Mouse (Mus musculus) central nervous system, embryonic 14 days (tissue): ENCODE results near the gene Il4. TPM values are rescaled to one million over a fixed set of nuclear protein-coding genes. Genes with fewer than 3 reads are reported as not detected.

Source experiments
- polyA plus RNA-seq: library from polyadenylated mRNA; depleted of rRNA; stranded (reverse); fragments of >200 nt; gene quantifications from 2 replicates; pipeline ENCODE4 v1.2.3, GENCODE M21; 2012; rRNA removed

Gene Il4
- polyA plus RNA-seq, result not detected in 2 replicates

DNA sequence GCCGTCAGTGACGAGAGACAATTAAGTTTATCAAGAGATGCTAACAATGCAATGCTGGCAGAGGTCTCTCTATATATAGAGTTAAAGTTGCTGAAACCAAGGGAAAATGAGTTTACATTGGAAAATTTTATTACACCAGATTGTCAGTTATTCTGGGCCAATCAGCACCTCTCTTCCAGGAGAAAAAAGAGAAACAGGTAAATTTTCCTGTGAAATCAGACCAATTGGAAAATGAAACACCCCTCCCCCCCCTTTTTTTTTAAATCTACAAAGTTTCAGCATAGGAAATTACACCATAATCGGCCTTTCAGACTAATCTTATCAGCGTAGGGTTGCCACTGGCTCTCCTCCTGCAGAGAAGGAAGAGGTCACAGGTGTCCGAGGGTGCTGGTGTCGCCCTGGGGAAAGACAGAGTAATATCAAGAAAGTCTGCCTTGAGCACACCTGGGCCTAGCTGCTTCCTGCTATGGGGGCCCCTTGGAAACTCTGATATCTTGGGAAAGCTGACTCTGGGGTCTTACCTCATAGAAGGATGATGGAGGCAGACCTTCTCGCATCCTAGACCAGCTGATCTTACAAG, at the start of gene Il4:
Gene Il4, minus strand, starts transcription at position 51 of the 580 bp plus-strand sequence.

DNA sequence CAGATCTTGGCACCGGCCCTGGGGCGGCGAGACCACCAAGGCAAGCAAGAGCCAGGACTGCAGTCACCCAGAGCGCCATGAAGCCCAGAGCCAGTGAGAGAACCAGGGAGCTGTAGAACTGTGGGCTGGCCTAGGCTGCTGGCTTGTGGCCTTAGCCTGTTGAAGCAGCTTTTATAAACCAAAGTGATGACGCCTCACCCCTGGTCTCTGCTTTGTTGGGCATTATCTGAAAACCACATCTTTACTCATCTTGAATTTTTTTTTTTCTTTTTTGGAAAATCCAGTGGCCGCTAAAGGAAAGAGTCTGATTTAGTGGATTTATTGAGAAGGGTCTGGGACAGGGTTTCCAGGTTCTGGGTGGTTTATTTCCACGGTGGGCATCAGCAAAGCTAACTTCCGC, 16.1 kb upstream of the Il4 start, which contains the start of gene Il13:
Gene Il13, minus strand, starts transcription at position 147 of the 400 bp plus-strand sequence.

DNA sequence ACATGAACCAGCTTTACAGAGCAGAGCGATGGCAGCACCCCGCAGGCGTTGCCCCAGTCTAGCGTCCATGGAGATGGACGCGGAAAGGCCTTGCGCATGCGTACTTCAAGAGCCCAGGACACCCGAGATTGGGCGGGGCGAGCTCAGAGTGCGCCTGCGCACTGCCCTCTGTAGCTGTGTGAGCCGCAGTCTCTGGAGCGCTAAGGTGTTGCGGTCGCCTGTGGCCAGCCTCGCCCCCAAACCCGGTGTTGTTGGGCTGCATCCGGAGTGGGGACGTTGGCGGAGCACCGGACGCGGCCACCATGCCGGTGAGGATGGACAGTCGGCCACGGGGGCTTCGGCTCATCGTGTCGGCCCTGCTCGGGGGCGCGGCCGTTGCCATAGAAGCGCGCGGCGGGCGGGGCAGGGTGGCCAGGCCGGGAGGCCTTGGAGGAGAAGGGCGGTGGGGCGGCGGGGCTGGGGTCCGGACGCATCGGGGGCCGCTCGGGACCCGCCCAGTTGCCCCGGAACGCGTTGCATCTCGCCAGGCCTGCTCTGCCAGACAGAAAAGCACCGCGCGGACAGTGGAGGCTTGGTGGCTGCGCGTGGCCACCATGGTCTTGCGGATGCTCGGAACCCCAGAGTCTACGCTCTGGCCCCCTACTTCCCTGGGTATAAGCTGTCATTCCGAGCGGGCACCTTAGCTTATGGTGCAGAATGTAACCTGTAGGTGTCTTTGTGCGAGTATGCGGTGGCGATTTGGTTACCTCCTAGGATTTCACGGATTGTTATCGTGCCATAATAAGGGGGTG, 51.0 kb downstream of the Il4 start, which contains the start of gene Kif3a:
Gene Kif3a, plus strand, starts transcription at position 156 of the 791 bp plus-strand sequence.

Other genes starting within 250 kb of the Il4 start
- gene Leap2, start 195.5 kb downstream of the Il4 start, polyA plus RNA-seq, result 0.25 TPM in 1 of 2 replicates, not detected in the other
- gene Uqcrq, start 187.8 kb downstream of the Il4 start, polyA plus RNA-seq, result 288 and 294 TPM in 2 replicates
- gene Gdf9, start 187.6 kb downstream of the Il4 start, polyA plus RNA-seq, result 2.4 and 2.6 TPM in 2 replicates
- 0.06 and 0.25 TPM in 2 replicates for gene Gm10447, start 161.6 kb downstream of the Il4 start, polyA plus RNA-seq
- gene Shroom1, start 161.5 kb downstream of the Il4 start, polyA plus RNA-seq, result 2.3 and 4.0 TPM in 2 replicates
- not detected in 2 replicates for gene Gm9837, start 148.2 kb downstream of the Il4 start, polyA plus RNA-seq
- not detected in 2 replicates for gene Gm9945, start 138.5 kb downstream of the Il4 start, polyA plus RNA-seq
- gene Sowaha, start 138.4 kb downstream of the Il4 start, polyA plus RNA-seq, result 0.81 and 1.2 TPM in 2 replicates
- gene Sept8, start 99.4 kb downstream of the Il4 start, polyA plus RNA-seq, result 38.6 and 46.0 TPM in 2 replicates
- 89.6 and 93.3 TPM in 2 replicates for gene Kif3a, start 51.3 kb downstream of the Il4 start, polyA plus RNA-seq
- not detected in 2 replicates for gene Il13, start 16.0 kb upstream of the Il4 start, polyA plus RNA-seq
- 6.5 and 7.1 TPM in 2 replicates for gene Rad50, start 88.7 kb upstream of the Il4 start, polyA plus RNA-seq
- gene Il5, start 102.1 kb upstream of the Il4 start, polyA plus RNA-seq, result 0.05 and 0.08 TPM in 2 replicates
- 5.5 and 9.2 TPM in 2 replicates for gene Irf1, start 151.3 kb upstream of the Il4 start, polyA plus RNA-seq
- gene Gm17334, start 154.5 kb upstream of the Il4 start, polyA plus RNA-seq, result 0.06 and 0.19 TPM in 2 replicates
- gene Gm12216, start 240.6 kb upstream of the Il4 start, polyA plus RNA-seq, result 0.11 and 0.64 TPM in 2 replicates